Mouse (Mus musculus) layer of hippocampus, adult 18-20 months (tissue): ENCODE measurements at regions not wholly inside any gene's neighbourhood (a gene's known extent, or its start where the extent isn't known, plus 50 kb on each side); places are given as distances from the start of the nearest gene placed in this dataset.

Source experiments
- DNase-seq, 2 experiments: peaks; one replicate each; pipeline ENCODE4 v3.0.0; 2022; ENCODE audit warnings: low spot score in 2 of 2

GRCm38 (mm10) chr1:142403602-142404001 is 1236.9 kb upstream of the B3galt2 start:
- no peak for DNase-seq

- DNase-seq = peak in 1 of 2 experiments; percentile 31
These were observed 1217.8 kb upstream of the B3galt2 start for GRCm38 (mm10) chr1:142422711-142423110.

GRCm38 (mm10) chr1:142433300-142433699 is 1207.2 kb upstream of the B3galt2 start:
- no peak for DNase-seq

DNA sequence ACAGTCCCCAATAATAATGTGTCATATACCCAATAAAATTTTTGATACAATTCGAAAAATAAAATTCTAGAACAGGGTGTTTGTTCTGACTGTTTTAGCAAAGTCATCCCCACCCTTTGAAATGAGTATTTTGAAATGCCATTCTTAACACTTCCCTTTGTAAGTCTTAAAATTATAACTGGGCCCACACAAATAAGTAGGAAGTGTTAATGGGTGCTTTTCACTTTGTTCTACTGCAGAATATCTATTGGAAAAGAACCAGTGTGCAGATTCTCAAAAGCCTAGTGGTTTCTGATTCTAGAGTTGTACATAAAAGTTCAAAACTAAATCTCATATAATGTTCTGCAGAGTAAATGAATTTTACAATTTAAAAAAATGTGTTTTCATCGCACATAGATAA is 1198.9 kb upstream of the B3galt2 start:
- DNase-seq = no peak

DNA sequence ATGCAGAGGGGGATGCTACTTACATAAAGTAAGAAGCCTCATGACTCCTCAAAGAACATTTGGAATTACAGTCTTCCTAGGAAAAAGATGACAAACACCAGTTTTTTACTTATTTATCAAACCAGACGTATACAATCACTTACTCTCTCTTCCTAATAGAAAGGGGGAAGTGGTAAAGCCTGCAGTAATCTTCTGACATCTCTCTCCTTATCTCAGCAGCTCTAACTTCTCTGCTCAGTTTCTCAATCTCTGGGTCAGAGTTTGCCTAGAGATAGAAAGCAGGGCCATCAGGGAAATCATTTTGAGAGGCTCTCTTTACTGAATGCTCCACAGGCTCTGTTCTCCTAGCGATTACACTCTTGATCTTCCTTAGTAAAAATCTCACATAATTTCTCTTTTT is 1172.2 kb upstream of the B3galt2 start:
- DNase-seq = no peak

DNA sequence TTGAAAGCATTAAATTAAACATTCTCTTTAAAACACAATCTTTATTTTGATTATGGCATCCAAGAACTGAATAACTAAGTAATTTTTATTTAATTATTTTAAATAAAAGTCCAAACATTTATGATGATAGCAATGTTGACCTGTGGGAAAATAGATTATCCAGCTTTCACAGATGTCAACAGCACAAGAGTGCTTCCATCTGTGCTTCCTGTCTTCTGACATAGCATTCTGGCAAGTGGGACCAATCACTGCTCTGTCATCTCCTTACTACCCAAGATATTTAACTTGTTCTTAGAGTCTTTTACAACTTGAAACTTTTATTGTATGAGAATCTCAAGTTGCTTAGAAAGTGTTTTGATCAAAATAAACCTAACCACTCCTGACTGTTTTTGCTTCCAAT is 1170.3 kb upstream of the B3galt2 start:
- no peak for DNase-seq
